Mouse (Mus musculus): Measurements from ENCODE around the gene Cdk5.

GRCm38 (mm10) chr5:24391864-24392263 lies 31.5 kb downstream of the Cdk5 start, which contains the start of gene Atg9b:
- TF ChIP-seq CTCF (IDR thresholded peaks at IDR 0.05; ENCODE audit: low read depth, low read length) (no peak), GATA1 (IDR thresholded peaks at IDR 0.05; ENCODE audit: borderline replicate concordance, low read length) (no peak), TAL1 (conservative IDR thresholded peaks at IDR 0.05; ENCODE audit: low read depth, low read length) (no peak)
